Mouse (Mus musculus) yolk sac, embryonic 10.5 days (tissue): Measurements from ENCODE around the gene Tyw1.
"Not testable (repeated sequence)": the region's sequence is repeated elsewhere in the genome, so short reads cannot be mapped to it uniquely, and the experiment has no call there.

Experiments
- DNase-seq: peaks from one replicate; pipeline ENCODE4 v3.0.0-alpha.2; 2017; ENCODE audit warnings: low spot score

The Tyw1 gene

GRCm38 (mm10) chr5:130255017-130255720, at the start of gene Tyw1, which contains the start of gene Sbds:
Gene Tyw1, plus strand, starts transcription at chr5:130255619.
Gene Sbds, minus strand, starts transcription at chr5:130255530.
- DNase-seq = peak; percentile 97

DNA sequence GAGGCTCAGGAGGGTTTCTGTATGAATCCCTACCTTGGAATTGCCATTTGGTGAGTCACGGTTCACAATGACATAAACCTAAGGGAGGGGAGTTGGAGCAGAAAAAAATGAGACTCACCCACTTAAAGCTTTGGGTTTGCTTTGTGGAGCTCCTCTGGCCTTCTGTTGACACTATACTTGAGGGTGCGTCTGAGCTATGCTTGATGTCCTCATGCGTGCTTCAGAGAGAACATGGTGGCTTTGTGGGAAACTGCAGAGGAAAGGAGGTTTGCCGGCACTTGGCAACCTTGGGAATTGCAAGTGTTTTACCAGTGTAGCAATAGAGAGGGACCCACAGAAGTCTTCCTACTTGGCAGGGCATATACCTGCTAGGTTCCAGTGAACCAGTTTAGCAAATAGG, 48.1 kb upstream of the Tyw1 start:
- DNase-seq = no peak

DNA sequence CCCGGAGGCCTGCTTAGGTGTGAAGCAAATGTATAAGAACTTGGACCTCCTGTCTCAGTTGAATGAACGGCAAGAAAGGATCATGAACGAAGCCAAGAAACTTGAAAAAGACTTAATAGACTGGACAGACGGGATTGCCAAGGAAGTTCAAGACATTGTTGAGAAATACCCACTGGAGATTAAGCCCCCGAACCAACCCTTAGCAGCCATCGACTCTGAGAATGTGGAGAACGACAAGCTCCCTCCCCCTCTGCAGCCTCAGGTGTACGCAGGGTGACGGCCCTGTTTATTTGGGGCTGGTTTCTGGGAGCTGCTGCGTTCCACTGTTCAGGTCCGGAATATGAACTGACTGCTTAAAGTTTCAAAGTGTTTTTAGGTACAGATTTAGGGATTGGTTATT, 42.5 kb upstream of the Tyw1 start:
- DNase-seq = no peak

- DNase-seq = no peak
These were observed 38.6 kb upstream of the Tyw1 start, which contains the start of gene Tmem248 for GRCm38 (mm10) chr5:130216781-130217180. Gene Tmem248, plus strand, starts transcription at chr5:130217081.

DNA sequence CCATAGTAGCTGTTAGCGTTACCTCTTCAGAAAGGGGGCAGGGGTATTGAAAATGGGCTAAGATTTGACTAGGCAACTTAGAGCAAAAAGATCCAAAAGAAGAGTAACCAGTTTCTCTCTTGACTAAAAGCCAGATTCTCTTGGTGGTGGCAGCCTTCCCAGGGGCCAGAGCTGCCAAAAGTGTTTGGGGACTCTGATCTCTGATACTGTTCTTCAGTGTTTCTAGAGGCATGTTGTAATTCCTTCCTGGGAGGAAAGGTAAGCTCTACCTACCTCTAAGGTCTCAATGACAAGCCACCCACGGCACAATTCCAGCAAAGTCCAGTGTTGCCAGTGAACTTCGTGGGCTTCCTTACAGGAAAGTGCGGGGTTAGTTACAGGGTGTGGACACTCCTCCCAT, 38.0 kb upstream of the Tyw1 start:
- no peak for DNase-seq

GRCm38 (mm10) chr5:130218336-130218735, 37.1 kb upstream of the Tyw1 start:
- DNase-seq = no peak

- DNase-seq = peak; percentile 55
These were observed 34.1 kb upstream of the Tyw1 start for GRCm38 (mm10) chr5:130221316-130221715.

- DNase-seq = no peak
These were observed 33.7 kb upstream of the Tyw1 start for GRCm38 (mm10) chr5:130221760-130222145.

GRCm38 (mm10) chr5:130222146-130223004, 33.0 kb upstream of the Tyw1 start:
- peak; percentile 93 for DNase-seq

- no peak for DNase-seq
These were observed 28.6 kb upstream of the Tyw1 start for GRCm38 (mm10) chr5:130226790-130227189.

DNA sequence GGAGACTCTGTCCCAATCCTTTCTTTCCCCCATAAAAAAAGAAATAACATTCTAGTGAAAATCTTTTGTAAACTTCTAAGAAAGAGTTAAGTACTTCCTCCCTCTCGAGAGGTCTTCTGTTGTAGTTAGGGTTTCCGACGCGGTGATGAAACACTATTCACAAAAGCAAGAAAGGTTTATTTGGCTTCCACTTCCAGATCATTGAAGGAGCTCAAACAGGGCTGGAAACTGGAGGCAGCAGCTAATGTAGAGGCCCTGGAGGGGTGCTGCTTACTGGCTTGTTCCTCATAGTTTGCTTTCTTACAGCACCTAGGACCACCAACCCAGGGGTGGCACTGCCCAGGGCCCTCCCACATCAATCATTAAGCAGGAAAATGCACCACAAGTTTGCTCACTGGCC, 27.3 kb upstream of the Tyw1 start:
- DNase-seq = no peak

DNA sequence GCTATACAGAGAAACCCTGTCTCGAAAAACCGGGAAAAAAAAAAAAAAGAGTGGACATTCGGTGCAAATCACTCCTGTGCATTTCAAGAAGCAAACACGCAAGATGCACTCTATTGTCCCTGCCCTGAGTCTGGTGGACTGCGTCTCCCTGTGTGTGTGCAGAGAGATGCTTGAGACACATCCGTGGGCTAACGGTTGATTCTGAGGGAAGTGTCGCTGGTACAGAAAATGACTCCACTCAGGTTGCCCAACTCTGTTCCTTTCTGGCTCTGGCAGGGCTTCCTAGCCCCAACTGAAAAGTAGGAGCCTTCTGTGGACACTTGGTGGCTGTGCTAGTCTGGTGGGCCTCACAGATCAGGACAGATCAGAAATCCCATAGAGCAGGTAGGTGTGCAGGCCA, 19.1 kb upstream of the Tyw1 start:
- DNase-seq = no peak

DNA sequence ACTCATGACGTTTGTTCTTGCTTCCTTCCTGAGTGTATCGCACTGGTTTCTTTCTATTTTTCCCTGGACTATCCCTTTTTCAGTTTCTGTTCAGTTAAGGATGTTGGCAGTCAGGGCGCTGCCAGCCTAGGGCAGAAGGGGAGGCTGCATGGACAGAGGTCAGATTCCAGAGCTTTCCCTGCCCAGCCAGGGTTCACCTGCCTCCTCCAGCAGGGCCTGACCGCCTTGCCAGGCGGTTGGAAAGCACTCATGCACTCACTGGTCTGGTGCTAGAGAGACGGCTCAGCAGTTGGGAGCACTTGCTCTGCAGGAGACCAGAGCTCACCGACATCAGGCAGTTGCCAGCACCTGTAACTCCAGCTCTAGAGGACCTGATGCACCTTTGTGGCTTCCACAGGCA, 16.2 kb upstream of the Tyw1 start:
- DNase-seq = no peak

- DNase-seq = no peak
These were observed 15.6 kb upstream of the Tyw1 start for GRCm38 (mm10) chr5:130239856-130240255.

- DNase-seq = no peak
These were observed 14.0 kb upstream of the Tyw1 start for GRCm38 (mm10) chr5:130241426-130241825.

- no peak for DNase-seq
These were observed 7.6 kb upstream of the Tyw1 start for GRCm38 (mm10) chr5:130247823-130248222.

DNA sequence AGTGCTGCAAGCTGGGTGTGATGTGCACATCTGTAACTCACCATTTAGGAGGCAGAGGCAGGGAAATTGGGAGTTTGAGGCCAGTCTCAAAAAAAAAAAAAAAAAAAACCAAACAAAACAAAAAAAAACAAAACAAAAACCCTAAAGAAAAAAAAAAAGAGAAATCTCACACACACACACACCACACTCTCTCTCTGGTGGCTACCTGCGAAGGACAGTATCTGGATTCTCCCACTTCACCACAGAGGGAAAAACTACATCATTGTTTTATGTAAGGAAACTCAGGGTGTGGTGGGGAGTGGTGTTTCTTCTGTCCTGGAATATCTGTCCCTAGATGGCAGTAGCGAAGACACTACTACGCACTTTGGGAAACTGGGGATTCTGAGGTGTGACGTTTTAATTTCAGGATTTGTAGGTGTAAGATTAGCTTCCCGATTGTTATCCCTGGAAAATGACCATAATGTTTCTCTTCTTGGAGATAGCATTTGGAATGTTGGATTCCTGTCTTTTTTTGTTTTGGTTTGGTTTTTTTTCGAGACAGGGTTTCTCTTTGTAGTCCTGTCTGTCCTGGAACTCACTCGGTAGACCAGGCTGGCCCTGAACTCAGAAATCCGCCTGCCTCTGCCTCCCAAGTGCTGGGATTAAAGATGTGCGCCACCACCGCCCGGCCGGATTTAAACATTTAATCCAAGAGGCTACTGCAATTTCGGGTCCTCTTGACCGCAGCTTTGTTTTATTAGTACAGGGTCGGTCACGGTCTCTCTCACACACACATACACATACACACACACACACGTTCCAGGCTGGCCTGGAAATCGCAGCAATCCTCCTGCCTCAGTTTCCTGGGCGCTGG, 1.0 kb upstream of the Tyw1 start:
- peak; percentile 49 for DNase-seq

DNA sequence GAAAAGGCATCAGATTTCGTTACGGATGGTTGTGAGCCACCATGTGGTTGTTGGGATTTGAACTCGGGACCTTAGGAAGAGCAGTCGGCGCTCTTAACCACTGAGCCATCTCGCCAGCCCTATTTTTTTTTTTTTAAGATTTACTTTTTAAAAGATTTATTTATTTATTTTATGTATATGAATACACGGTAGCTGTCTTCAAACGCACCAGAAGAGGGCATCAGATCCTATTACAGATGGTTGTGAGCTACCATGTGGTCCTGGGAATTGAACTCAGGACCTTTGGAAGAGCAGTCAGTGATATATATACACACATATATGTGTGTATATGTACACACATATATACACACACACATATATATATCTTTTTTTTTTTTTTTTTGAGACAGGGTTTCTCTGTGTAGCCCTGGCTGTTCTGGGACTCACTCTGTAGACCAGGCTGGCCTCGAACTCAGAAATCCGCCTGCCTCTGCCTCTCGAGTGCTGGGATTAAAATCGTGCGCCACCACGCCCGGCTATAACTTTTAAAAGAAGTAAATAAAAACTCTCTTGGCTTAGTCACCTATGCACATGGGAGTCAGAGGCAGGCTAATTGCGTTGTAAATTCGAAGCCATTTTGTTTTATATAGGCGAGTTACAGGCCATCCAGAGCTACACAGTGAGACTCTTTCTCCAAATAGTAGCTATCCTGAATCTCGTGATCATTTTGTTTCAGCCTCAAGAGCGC, 543 bp downstream of the Tyw1 start:
- DNase-seq = not testable (repeated sequence)

DNA sequence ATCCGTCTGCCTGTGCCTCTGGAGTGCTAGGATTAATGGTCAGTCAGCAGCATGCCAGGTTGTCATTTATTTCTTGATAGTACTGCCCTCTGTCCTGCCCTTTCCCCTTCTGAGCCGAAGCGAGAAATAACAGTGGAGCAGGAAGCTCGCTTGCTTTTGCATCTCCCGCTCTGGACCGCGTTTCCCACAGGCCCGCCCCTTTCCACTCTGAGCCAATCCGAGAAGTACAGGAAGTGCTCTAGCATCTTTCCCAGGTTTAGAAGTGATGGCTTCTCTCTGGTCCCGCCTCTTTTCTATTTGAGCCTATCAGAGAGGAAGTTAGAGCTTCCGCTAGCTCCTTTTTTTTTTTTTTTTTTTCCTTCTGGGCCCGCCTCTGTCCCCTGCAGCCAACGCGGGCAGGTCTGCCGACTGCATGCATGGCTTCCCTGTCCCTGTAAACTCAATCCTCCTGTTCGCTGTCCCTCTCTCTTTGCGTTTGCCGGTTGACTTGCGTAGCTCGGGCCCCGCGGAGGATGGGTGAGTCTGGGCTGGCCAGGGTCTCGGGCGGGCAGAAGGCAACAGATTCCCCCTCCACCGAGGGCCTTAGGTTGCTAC, 1.4 kb downstream of the Tyw1 start:
- peak; percentile 96 for DNase-seq

- no peak for DNase-seq
These were observed 1.9 kb downstream of the Tyw1 start for GRCm38 (mm10) chr5:130257303-130257702.

DNA sequence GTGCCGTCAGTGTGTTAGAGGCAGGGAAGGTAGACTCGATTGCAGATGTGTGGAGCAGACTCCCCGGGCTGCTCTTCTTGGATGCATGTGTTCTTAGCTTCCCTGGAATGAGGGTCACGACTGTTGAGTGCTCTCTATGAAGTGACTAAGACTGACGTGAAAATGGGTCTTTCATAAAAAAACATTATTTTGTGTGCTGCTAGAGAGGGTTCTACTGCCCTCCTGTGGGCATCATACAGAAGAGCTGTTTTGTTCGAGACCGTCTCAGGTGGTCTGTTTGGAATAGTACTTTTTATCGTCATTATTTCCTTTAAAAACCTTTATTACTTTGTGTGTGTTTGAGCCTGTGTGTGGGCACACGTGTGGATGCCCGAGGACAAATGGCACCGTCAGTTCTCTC, 8.0 kb downstream of the Tyw1 start:
- DNase-seq = no peak
